Mouse (Mus musculus) limb, embryonic 15.5 days (tissue): Measurements from ENCODE around the gene Slc25a45. TPM values are rescaled to one million over a fixed set of nuclear protein-coding genes. Genes with fewer than 3 reads are reported as not detected.

Experiments used
- ATAC-seq: fragments of 200-750 bp; cut with Nextera tagmentation; 2 replicates; pipeline ENCODE4 v1.8.0; 2017; ENCODE audit warnings: low read depth, moderate TSS enrichment; ENCODE audit not compliant: insufficient number of reproducible peaks, low FRiP score, low TSS enrichment
- H3K27ac ChIP-seq: fragments of 300-500 bp; sonication (generic); 2 replicates; pipeline ENCODE4 v1.5.1; 2015; ENCODE audit warnings: moderate library complexity, mild to moderate bottlenecking, inconsistent platforms
- H3K27me3 ChIP-seq: fragments of 300-500 bp; sonication (generic); 2 replicates; pipeline ENCODE4 v1.6.1; 2015; ENCODE audit warnings: inconsistent platforms
- H3K36me3 ChIP-seq: fragments of 300-500 bp; sonication (generic); 2 replicates; pipeline ENCODE4 v1.6.1; 2015; ENCODE audit warnings: inconsistent platforms
- H3K4me1 ChIP-seq: fragments of 300-500 bp; sonication (generic); 2 replicates; pipeline ENCODE4 v1.6.1; 2015; ENCODE audit warnings: inconsistent platforms
- H3K4me2 ChIP-seq: fragments of 300-500 bp; sonication (generic); 2 replicates; pipeline ENCODE4 v1.6.1; 2015; ENCODE audit warnings: mild to moderate bottlenecking, inconsistent platforms
- H3K4me3 ChIP-seq: fragments of 300-500 bp; sonication (generic); 2 replicates; pipeline ENCODE4 v1.5.1; 2015; ENCODE audit warnings: mild to moderate bottlenecking, inconsistent platforms
- H3K9ac ChIP-seq: fragments of 300-500 bp; sonication (generic); 2 replicates; pipeline ENCODE4 v1.6.1; 2015; ENCODE audit warnings: inconsistent platforms
- H3K9me3 ChIP-seq: fragments of 300-500 bp; sonication (generic); 2 replicates; pipeline ENCODE4 v1.6.1; 2016; ENCODE audit warnings: inconsistent platforms
- WGBS: fragments of 180-500 bp; shearing (Covaris S2); methylation state at CpG from one replicate; pipeline ENCODE4 v1.1.7; 2015; 5-methylcytosine and 5-hydroxymethylcytosine counted together
- polyA plus RNA-seq: library from polyadenylated mRNA; unstranded; fragments of >200 nt; fragmentation: Nextera tagmentation; extraction: Ambion mirVana; gene quantifications from 2 replicates; pipeline ENCODE4 v1.2.1, GENCODE M21; 2015

Slc25a45 gene
- polyA plus RNA-seq, 1 experiment from 2014 or later = 3.4 TPM

DNA sequence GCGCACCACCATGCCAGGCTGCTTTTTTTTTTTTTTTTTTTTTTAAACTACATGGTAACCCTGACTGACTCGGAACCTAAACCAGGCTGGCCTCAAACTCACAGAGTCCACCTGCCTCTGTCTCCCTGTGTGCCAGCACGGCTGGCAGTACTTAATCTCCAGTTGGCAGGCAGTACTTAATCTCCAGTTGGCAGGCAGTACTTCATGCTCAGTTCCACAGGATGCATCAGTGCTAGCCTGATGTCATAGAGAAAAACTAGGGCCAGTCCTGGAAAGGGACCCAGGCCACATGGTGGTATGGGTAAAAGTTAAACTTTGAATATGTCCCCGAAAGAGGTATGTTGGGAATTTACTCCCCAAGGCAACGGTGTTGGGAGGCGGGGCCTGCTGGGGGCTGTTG is 50.5 kb downstream of the Slc25a45 start:
- H3K4me2 ChIP-seq = no peak overlapping the region
- no peak overlapping the region for H3K4me3 ChIP-seq
- H3K9ac ChIP-seq = no peak overlapping the region
- H3K4me1 ChIP-seq = peaks cover 40% of the 10 kb centered on the region
- H3K27ac ChIP-seq = peak overlapping the region; percentile 43; the same call in 1 of the 2 replicates
- H3K9me3 ChIP-seq = no peaks in the 10 kb centered on the region
- no peak for ATAC-seq
- peaks cover 4% of the 10 kb centered on the region; the same call in 1 of the 2 replicates for H3K27me3 ChIP-seq
- H3K36me3 ChIP-seq = no peaks in the 10 kb centered on the region
- 41% methylated on average over 6 of the region's 6 CpGs for WGBS

- no peaks in the 10 kb centered on the region for H3K36me3 ChIP-seq
- peak overlapping the region; percentile 43; the same call in 1 of the 2 replicates for H3K27ac ChIP-seq
- H3K9ac ChIP-seq = no peak overlapping the region
- 28% methylated on average over 3 of the region's 3 CpGs for WGBS
- no peak for ATAC-seq
- H3K9me3 ChIP-seq = no peaks in the 10 kb centered on the region
- H3K4me2 ChIP-seq = no peak overlapping the region
- H3K4me3 ChIP-seq = no peak overlapping the region
- H3K27me3 ChIP-seq = peaks cover 4% of the 10 kb centered on the region; the same call in 1 of the 2 replicates
- peaks cover 38% of the 10 kb centered on the region for H3K4me1 ChIP-seq
These were observed 50.9 kb downstream of the Slc25a45 start for GRCm38 (mm10) chr19:5928546-5928945.

- no peaks in the 10 kb centered on the region for H3K9me3 ChIP-seq
- no peaks in the 10 kb centered on the region for H3K36me3 ChIP-seq
- H3K4me1 ChIP-seq = peaks cover 30% of the 10 kb centered on the region
- no peak overlapping the region for H3K4me3 ChIP-seq
- 67% methylated on average over 14 of the region's 14 CpGs for WGBS
- 0 out of 2 replicates have a peak, but pooled peaks have one; percentile 23 for ATAC-seq
- no peak overlapping the region for H3K27ac ChIP-seq
- peaks cover 4% of the 10 kb centered on the region; the same call in 1 of the 2 replicates for H3K27me3 ChIP-seq
- H3K9ac ChIP-seq = 0 out of 2 replicates have a peak overlapping the region, but pooled peaks have one; percentile 5
- H3K4me2 ChIP-seq = no peak overlapping the region
These were observed 52.3 kb downstream of the Slc25a45 start for GRCm38 (mm10) chr19:5929634-5930596.

GRCm38 (mm10) chr19:5935266-5935665 is 57.7 kb downstream of the Slc25a45 start:
- peaks cover 7% of the 10 kb centered on the region; the same call in 1 of the 2 replicates for H3K36me3 ChIP-seq
- no peak overlapping the region for H3K4me3 ChIP-seq
- H3K9me3 ChIP-seq = no peaks in the 10 kb centered on the region
- H3K27me3 ChIP-seq = no peaks in the 10 kb centered on the region
- peak; percentile 68 for ATAC-seq
- 7% methylated on average over 3 of the region's 3 CpGs for WGBS
- peaks cover 36% of the 10 kb centered on the region for H3K4me1 ChIP-seq
- peak overlapping the region; percentile 72 for H3K27ac ChIP-seq
- no peak overlapping the region for H3K9ac ChIP-seq
- H3K4me2 ChIP-seq = no peak overlapping the region

Other genes with a start within 250 kb of the Slc25a45 start
- 57.3 and 62.0 TPM in 2 replicates for gene Rela, start 240.3 kb upstream of the Slc25a45 start, polyA plus RNA-seq
- gene Sipa1, start 214.1 kb upstream of the Slc25a45 start, polyA plus RNA-seq = 31.1 and 31.2 TPM in 2 replicates
- 22.7 and 24.9 TPM in 2 replicates for gene Map3k11, start 189.1 kb upstream of the Slc25a45 start, polyA plus RNA-seq
- 18.5 and 20.9 TPM in 2 replicates for gene Pcnx3, start 188.9 kb upstream of the Slc25a45 start, polyA plus RNA-seq
- gene Kcnk7, start 173.4 kb upstream of the Slc25a45 start, polyA plus RNA-seq = 3.1 and 4.4 TPM in 2 replicates
- gene Ehbp1l1, start 151.5 kb upstream of the Slc25a45 start, polyA plus RNA-seq = 28.9 and 48.5 TPM in 2 replicates
- gene Fam89b, start 148.2 kb upstream of the Slc25a45 start, polyA plus RNA-seq = 101 and 107 TPM in 2 replicates
- gene Ltbp3, start 136.9 kb upstream of the Slc25a45 start, polyA plus RNA-seq = 59.4 and 64.3 TPM in 2 replicates
- gene Scyl1, start 106.4 kb upstream of the Slc25a45 start, polyA plus RNA-seq = 81.6 and 85.1 TPM in 2 replicates
- gene Frmd8, start 2.5 kb upstream of the Slc25a45 start, polyA plus RNA-seq = 28.4 and 31.3 TPM in 2 replicates
- 3.1 TPM in 2 replicates for gene Tigd3, start 16.3 kb downstream of the Slc25a45 start, polyA plus RNA-seq
- 117 and 125 TPM in 2 replicates for gene Dpf2, start 35.2 kb downstream of the Slc25a45 start, polyA plus RNA-seq
- 9.2 and 12.6 TPM in 2 replicates for gene Cdc42ep2, start 47.0 kb downstream of the Slc25a45 start, polyA plus RNA-seq
- 56.9 and 61.0 TPM in 2 replicates for gene Pola2, start 86.4 kb downstream of the Slc25a45 start, polyA plus RNA-seq
- not detected in 2 replicates for gene Slc22a20, start 108.3 kb downstream of the Slc25a45 start, polyA plus RNA-seq
- 21.1 and 26.0 TPM in 2 replicates for gene Capn1, start 138.1 kb downstream of the Slc25a45 start, polyA plus RNA-seq
- 34.1 and 34.5 TPM in 2 replicates for gene Syvn1, start 168.8 kb downstream of the Slc25a45 start, polyA plus RNA-seq
- gene Mrpl49, start 180.0 kb downstream of the Slc25a45 start, polyA plus RNA-seq = 66.8 and 67.5 TPM in 2 replicates
- 723 and 835 TPM in 2 replicates for gene Fau, start 180.0 kb downstream of the Slc25a45 start, polyA plus RNA-seq
- gene Znhit2, start 183.4 kb downstream of the Slc25a45 start, polyA plus RNA-seq = 33.0 and 33.6 TPM in 2 replicates
- 19.0 and 28.8 TPM in 2 replicates for gene Tm7sf2, start 190.6 kb downstream of the Slc25a45 start, polyA plus RNA-seq
- gene Vps51, start 199.4 kb downstream of the Slc25a45 start, polyA plus RNA-seq = 64.4 and 72.6 TPM in 2 replicates
- gene Tmem262, start 202.2 kb downstream of the Slc25a45 start, polyA plus RNA-seq = not detected in 2 replicates
- gene Gm28374, start 204.4 kb downstream of the Slc25a45 start, polyA plus RNA-seq = 1.8 and 1.9 TPM in 2 replicates
- gene Zfpl1, start 207.1 kb downstream of the Slc25a45 start, polyA plus RNA-seq = 88.8 and 93.6 TPM in 2 replicates
- 26.3 and 27.1 TPM in 2 replicates for gene Cdca5, start 207.2 kb downstream of the Slc25a45 start, polyA plus RNA-seq
- 0.47 TPM in 1 of 2 replicates, not detected in the other for gene AC131692.1, start 216.6 kb downstream of the Slc25a45 start, polyA plus RNA-seq
- gene Naaladl1, start 228.0 kb downstream of the Slc25a45 start, polyA plus RNA-seq = 0.22 and 0.28 TPM in 2 replicates
- gene Sac3d1, start 240.8 kb downstream of the Slc25a45 start, polyA plus RNA-seq = 43.7 and 49.1 TPM in 2 replicates